Mouse (Mus musculus) heart, postnatal 0 days (tissue): ENCODE measurements around the gene Tet3.

Experiments
- CTCF ChIP-seq: IDR thresholded peaks from 2 replicates; pipeline ENCODE4 v1.5.1; 2016; ENCODE audit warnings: antibody characterized with exemption, control low read depth, low read depth
- EP300 ChIP-seq: IDR thresholded peaks from 2 replicates; pipeline ENCODE4 v1.6.1; 2016; ENCODE audit warnings: antibody characterized with exemption, low read depth

GRCm38 (mm10) chr6:83496753-83497710 lies 38.1 kb upstream of the Tet3 start:
- TF ChIP-seq EP300: no peak
- no peak for TF ChIP-seq CTCF
